8 mouse cellular contexts compared by ENCODE assay signal in genomic region chr12:84219121-84219561, GRCm38 (mm10). TPM values are rescaled to one million over a fixed set of nuclear protein-coding genes. Genes with fewer than 3 reads are reported as not detected.
A peak's percentile ranks its signal among the peaks of the same experiment; 100 is the strongest.
DNase-seq lines count a peak whose midpoint lies in the region; ATAC-seq lines count a peak whose summit lies in the region.

No protein-coding gene starts in this region.

- peaks cover 40% of the 10 kb centered on the region for H3K4me1 ChIP-seq in lung, embryonic 15.5 days
- peaks cover 32% of the 10 kb centered on the region for H3K4me1 ChIP-seq in stomach, embryonic 15.5 days

- 0 out of 2 replicates have a peak, but pooled peaks have one; percentile 16 for ATAC-seq in common myeloid progenitor, adult 5-6 weeks (replicated peaks; ENCODE audit: low read depth, poor library complexity, severe bottlenecking)
- no peak for ATAC-seq in lung, embryonic 15.5 days (ENCODE audit: borderline replicate concordance, extremely low read depth, low FRiP score, low TSS enrichment)
- ATAC-seq in stomach, embryonic 15.5 days (ENCODE audit: insufficient read depth, low FRiP score, low read depth) = no peak

- 4% methylated on average over 14 of the region's 14 CpGs for WGBS in lung, embryonic 15.5 days
- WGBS in stomach, embryonic 15.5 days = 5% methylated on average over 14 of the region's 14 CpGs

- H3K36me3 ChIP-seq in lung, embryonic 15.5 days = no peaks in the 10 kb centered on the region
- H3K36me3 ChIP-seq in stomach, embryonic 15.5 days = no peaks in the 10 kb centered on the region

- no peaks in the 10 kb centered on the region for H3K9me3 ChIP-seq in lung, embryonic 15.5 days
- H3K9me3 ChIP-seq in stomach, embryonic 15.5 days = no peaks in the 10 kb centered on the region

- H3K4me3 ChIP-seq in lung, embryonic 15.5 days = peak overlapping the region; percentile 85
- H3K4me3 ChIP-seq in stomach, embryonic 15.5 days (replicated peaks) = peak overlapping the region; percentile 80

- peak; percentile 19 to 33 for DNase-seq in left cerebral cortex, adult 18-20 months (ENCODE audit: low spot score in 2 of 2)
- DNase-seq in left cerebral cortex, adult 8-10 months (ENCODE audit: low spot score in 2 of 2) = no peak
- DNase-seq in heart, postnatal 10 days = peak; percentile 49 to 51
- DNase-seq in yolk sac, embryonic 10.5 days (ENCODE audit: low spot score) = no peak
- no peak for DNase-seq in natural killer cell, adult 2 months (ENCODE audit: low spot score in 2 of 2)

- H3K4me2 ChIP-seq in lung, embryonic 15.5 days = peak overlapping the region; percentile 80
- H3K4me2 ChIP-seq in stomach, embryonic 15.5 days = peak overlapping the region; percentile 81

- no peaks in the 10 kb centered on the region for H3K27me3 ChIP-seq in lung, embryonic 15.5 days
- no peaks in the 10 kb centered on the region for H3K27me3 ChIP-seq in stomach, embryonic 15.5 days (replicated peaks)

- H3K27ac ChIP-seq in lung, embryonic 15.5 days = peak overlapping the region; percentile 95
- peak overlapping the region; percentile 95 for H3K27ac ChIP-seq in stomach, embryonic 15.5 days

- intact Hi-C loops in heart, postnatal 10 days (cut with DNase I) = loop anchor here (2.0 kb wide), 1 partner anchor 24 kb away; no protein-coding TSS in a partner anchor

- peak overlapping the region; percentile 92 for H3K9ac ChIP-seq in lung, embryonic 15.5 days
- peak overlapping the region; percentile 94 for H3K9ac ChIP-seq in stomach, embryonic 15.5 days

RNA-seq across cellular contexts. Expression of gene Elmsan1, which starts 0.5 kb away (rescaled TPM):
- 10 to 100 TPM; 18.2 to 19.8 TPM for total RNA-seq in left cerebral cortex, adult 18-20 months (2021)
- total RNA-seq in left cerebral cortex, adult 8-10 months (2022) = 10 to 100 TPM; 17.8 to 23.3 (median 20.3) TPM
- 13.0 and 15.1 TPM in 2 replicates for total RNA-seq in common myeloid progenitor, adult 5-6 weeks (2017)
- total RNA-seq in heart, postnatal 10 days (2021) = 10 to 100 TPM; 19.5 to 20.3 TPM
- polyA plus RNA-seq in lung, embryonic 15.5 days (2015; fragmentation: Nextera tagmentation; extraction: Ambion mirVana) = 11.7 and 12.5 TPM in 2 replicates
- polyA plus RNA-seq in stomach, embryonic 15.5 days (2015; fragmentation: Nextera tagmentation; extraction: Ambion mirVana) = 9.9 and 10.5 TPM in 2 replicates

Comparison
In these comparisons a context has a peak if more than half of its experiments do, and no peak if none do; other contexts are left out.
1. DNase-seq: peak in left cerebral cortex, adult 18-20 months (2 of 2) and heart, postnatal 10 days (2 of 2); none in left cerebral cortex, adult 8-10 months (0 of 2), yolk sac, embryonic 10.5 days (single experiment) and natural killer cell, adult 2 months (0 of 2).